Mouse (Mus musculus) adrenal gland, adult 18-20 months (tissue): ENCODE results near the gene Wdr62. TPM values are rescaled to one million over a fixed set of nuclear protein-coding genes. Genes with fewer than 3 reads are reported as not detected.

Experiments used
- DNase-seq, 2 experiments: peaks; one replicate each; pipeline ENCODE4 v3.0.0; 2021 to 2022; ENCODE audit warnings: low spot score in 2 of 2
- total RNA-seq, 2 experiments: library from RNA; stranded (reverse); gene quantifications; 1 replicate in 1 of 2; 2 replicates in 1 of 2; pipeline ENCODE4 v1.2.3; 2021

The Wdr62 gene
- total RNA-seq, 2 experiments from 2014 or later, result 4.9 to 6.7 TPM

DNA sequence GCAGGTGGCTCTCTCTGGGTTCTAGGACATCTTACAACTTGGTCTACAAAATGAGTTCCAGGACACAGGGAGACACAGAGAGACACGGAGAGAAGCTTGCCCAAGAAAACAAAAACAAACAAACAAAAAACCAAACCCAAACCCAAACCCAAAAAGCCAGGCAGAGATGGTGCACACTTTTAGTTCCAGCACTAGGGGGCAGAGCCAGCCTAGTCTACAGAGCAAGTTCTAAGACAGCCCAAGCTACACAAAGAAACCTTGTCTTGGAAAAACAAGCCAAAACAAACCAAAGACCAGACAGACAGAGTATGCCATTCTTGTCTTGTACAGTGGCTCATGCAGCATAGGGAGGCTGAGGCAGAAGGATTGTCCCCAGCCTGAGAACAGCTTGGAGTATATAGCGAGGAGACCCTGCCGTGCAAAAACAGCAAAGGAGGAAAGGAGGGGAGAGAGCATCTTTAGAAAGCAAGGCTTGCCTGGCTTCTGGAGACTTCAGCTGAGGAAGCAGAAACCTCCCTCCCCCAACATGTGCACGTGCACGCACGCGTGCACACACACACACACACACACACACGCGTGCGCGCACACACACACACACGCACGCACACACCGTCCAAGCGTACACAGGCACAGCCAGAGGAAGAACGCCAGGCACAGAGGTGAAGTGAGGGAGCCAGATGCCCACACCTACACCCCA is 26.0 kb upstream of the Wdr62 start:
- no peak for DNase-seq

DNA sequence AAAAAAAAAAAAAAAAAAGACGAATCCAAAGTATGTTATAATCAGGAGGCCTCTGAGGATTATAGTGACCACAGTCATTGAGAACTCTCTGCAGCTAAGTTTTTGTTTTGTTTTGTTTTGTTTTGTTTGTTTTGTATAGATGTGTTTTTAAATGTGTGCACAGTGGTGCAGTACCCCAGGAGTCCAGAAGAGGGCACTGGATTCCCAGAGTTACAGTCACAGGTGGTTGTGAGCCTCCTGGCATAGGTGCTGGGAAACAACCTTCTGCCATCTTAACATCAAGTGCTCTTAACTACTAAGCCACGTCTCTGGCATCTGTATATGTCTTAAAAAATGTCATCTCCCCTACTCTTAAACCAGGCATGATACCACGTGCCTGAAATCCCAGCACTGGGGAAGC is 20.7 kb upstream of the Wdr62 start:
- DNase-seq, result no peak

DNA sequence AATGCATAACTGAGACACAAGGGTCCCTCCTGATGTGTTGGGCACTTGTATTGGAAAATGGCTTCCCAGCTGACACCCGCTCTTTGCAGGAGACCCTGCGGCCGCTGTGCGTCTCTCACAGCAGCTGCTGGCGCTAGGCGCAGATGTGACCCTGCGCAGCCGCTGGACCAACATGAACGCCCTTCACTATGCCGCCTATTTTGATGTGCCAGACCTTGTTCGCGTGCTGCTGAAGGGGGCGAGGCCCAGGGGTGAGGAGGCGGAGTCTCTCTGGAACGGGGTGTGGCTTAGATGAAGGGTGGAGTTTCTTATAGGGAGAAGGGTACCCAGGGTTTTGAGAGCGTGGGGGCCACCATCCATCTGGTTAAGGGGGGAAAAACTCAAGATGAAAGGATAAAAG is 17.0 kb upstream of the Wdr62 start:
- DNase-seq, result no peak

DNA sequence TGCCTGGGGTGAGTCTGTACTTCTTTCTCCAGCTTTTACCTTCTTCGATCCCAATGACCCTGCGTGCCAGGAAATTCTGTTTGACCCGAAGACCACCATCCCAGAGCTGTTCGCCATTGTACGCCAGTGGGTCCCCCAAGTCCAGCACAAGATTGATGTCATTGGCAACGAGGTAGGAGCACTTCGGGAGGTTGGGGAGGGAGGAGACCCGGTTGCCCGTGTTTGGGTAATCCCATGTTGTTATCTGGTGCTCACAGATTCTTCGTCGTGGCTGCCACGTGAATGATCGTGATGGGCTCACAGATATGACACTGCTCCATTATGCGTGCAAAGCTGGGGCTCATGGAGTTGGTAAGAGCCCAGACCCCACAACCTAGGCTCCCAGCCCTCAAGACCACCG is 16.6 kb upstream of the Wdr62 start:
- DNase-seq, result no peak

- DNase-seq, result no peak
These were observed 14.9 kb upstream of the Wdr62 start for GRCm38 (mm10) chr7:30295103-30295502.

DNA sequence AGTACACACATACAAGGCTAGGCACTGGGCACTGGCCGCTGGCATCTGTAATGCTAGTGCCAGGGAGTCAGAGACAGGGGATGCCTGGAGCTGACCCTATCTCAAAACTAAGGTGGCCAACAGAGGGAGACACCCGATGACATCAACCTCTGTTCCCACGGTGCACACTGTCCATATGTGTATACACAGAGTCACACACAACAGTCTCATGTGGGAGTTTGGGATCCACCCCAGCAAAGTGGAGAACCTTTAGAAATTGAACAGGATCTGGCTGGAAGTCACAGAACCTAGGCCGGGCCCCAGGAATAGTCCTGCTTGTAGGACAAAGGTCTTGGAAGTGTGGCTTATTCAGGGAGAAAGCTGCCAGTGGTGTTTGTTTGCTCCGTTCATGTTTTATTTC is 14.1 kb upstream of the Wdr62 start:
- no peak for DNase-seq

DNA sequence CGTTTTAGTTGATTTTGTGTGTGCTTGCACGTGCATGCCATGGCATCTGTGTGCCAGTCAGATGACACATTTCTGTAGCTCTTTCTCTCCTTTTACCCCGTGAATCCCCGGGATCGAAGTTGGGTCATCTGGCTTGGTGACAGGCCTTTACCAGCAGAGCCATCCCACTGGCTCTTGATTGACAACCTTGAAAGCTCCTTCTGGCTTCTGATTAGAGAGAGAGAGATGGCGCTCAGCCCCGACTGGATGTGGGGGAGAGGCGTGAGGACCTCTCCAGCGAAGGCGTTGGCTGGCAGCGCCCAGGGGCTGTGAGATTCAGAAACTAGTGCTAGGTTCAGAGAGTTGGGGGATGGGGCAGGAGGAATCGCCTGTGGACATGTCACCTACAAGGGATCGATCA is 13.6 kb upstream of the Wdr62 start:
- no peak for DNase-seq

DNA sequence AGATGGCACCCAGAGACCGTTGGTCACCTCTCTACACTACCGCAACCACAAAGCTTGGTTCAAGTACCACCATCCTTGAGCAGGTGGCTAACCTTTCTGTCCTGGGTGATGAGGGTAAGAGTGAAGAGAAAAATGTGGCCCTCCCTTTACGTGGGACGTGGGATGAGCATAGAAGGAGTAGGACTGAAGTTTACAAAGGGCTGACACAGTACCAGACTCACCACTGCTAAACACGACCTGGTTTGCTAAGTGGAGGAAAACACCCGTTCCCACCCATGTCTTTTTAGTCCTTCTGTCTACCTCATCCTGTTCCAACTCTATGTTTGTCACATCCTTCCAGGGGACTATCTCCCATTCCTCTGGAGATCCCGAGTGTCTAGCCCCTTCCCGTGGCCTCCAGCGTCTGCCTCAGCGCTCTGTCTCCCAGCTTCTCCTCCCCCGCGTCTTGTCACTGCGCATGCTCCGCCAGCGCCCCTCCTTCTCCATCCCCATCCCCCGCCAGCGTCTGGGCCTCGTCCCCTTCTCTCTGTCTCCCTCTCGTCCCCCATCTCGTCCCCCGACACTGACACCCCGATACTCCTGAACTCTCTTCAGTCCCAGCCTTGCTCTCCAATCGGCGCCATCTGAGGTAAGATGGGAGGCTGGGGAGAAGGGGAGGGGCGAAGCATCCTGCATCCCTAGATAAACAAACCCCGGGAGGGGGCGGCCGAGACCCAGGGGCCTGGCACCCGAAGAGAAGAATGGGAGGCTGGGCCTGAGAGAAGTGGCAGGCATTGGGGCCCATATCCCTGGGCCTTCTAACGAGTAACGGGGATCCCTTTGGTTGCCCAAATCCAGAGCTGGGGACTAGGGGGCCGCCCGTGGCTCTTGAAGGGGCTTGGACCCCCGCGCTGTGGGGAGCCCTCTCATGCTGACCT is 11.3 kb upstream of the Wdr62 start, which contains the start of gene Clip3:
Clip3 (plus strand) TSS at position 514 of the 917 bp plus-strand sequence.
- peak; percentile 40 to 58 for DNase-seq

- no peak for DNase-seq
These were observed 9.6 kb upstream of the Wdr62 start for GRCm38 (mm10) chr7:30289714-30290399.

DNA sequence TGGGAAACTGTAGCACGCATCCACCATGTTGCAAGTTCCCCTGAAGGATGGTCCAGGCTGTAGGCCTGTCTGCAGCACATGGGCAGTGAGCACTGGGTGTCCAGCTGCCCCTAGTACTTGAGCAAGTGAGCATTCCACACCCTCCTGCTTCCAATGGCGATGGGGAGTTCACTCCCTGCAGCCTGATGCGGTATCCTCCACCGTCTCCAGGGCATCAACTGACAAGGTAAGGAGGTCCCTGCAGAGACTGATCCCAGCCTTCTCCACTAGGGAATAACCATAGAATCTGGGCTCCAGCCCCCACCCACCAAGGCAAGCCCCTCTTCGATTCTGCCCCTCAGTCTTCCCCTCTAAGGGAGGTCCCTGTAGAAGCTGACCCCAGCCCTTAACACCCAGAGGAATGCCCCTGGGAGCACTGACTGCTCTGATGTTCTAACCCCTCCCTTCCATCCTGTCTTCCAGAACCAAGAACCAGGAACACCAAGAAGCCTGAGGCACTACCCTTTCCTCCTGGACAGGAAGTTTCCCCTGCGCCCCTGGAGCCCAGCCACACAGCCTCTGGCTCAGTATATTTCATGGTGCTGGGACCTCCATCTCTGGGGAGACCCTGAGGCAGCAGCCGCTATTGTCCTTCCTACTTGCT is 9.0 kb upstream of the Wdr62 start:
- DNase-seq, result no peak

- no peak for DNase-seq
These were observed 7.8 kb upstream of the Wdr62 start for GRCm38 (mm10) chr7:30288046-30288445.

DNA sequence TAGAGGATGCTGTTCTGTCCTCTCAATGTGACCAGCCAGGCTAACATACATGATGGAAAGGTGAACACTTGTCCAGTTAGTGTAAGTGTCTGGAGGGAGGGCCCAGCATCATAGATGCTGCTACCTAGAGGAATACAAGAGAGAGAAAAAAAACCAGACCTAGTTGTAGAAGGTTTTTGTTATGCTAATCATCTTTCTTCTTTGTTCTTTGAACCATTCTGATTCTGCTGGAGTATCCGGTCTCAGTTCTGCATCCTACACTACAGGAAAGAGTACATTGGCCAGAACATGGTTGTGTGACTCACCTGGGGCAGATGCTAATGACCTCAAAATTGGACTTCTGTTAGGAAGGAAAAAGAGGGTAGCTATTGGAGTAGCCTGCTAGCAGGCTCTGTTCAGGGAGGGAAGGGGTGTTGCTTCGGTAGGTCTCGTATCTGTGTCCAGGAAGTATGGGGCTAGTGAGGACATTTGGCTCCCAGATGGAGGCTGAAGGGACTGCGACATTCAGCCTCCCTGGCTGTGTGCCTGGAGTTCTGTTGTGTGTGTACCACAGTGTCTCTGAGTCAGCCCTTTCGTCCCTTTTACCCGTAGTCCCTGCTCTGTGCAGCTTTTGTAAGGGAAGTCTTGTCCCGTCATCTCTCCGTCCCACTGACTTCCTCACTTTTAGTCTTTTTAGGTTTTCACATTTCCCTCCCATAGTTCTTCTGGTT is 6.6 kb upstream of the Wdr62 start:
- no peak for DNase-seq

- no peak for DNase-seq
These were observed 2.5 kb upstream of the Wdr62 start for GRCm38 (mm10) chr7:30282740-30283139.

- DNase-seq, result no peak
These were observed 1.3 kb upstream of the Wdr62 start for GRCm38 (mm10) chr7:30281522-30281921.

DNA sequence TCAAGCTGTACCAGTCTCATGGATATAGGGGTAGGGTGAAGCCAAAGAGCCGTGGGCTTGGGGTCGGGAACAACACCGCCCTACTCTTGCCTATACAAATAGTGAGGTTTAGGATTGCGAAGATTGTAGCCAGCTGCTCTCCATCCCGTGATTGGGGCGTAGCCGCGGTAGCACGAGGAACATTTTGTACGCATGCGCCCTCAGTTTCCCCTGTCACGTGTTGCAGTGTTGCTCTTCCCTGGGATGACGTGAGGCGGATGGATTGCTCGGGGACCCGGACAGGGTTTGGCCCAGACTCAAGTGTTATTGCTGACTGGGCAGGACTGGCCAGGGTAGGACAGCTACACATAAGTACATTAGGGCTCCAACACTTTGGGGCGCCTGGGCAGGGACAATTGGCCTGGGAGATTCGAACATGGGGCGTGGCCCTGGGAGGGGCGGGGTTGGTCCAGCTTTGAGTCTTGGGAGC is 485 bp upstream of the Wdr62 start:
- DNase-seq, result peak; percentile 71 to 72

DNA sequence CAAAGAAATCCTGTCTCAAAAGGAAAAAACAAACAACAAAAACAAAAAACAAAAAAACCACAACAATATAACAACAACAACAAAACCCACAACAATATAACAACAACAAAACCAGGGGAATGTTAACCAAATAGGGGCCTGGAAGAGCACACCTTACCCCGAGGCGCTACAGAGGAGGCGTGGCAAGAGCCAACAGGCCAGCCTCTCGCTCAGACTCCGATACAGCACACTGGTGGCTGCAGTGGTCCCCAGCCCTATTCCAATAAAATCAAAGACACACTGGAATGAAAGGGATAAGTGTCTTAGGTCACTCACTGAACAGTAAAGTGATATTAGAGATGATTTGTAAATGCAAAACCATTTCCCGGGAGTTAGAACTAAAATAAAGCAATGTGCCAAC is 683 bp downstream of the Wdr62 start:
- DNase-seq, result no peak

GRCm38 (mm10) chr7:30278911-30279310 is 1.3 kb downstream of the Wdr62 start:
- no peak for DNase-seq

DNA sequence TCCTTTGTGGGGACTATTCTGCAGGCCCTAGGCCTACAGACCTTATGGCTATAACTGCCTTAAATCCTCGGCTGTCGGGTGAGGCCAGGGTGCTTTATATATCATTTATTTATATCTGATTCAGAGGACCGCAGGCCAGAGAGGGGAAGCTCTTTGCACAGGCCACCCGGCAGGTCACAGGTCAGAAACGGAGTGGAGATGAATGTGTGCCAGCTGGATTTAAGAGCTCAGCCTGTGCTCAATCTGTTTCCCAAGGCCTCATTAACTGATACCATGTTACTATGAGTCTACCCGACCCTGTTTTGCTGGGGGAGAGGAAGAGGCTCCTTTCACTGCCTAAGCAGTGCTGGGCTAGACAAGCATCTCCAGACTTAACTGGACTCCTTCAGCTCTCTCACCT is 5.8 kb downstream of the Wdr62 start:
- DNase-seq, result no peak

DNA sequence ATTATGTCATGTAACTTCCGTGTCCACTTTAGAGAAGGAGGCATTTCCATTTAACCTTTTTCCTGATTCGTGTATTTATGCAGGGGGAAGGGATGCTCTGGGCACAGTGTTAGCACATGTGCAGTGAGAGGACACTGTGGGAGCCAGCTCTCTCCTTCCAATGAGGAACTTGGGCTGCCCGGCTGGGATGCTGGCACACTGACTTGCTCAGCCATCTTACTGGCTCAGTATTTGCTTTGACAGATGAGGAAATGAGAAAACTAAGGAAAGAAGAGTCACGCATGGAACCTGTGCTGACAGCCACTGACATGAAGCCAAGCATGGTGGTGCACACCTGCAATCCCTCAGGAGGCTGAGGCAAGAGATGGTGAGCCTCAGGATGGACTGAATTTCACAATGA is 10.6 kb downstream of the Wdr62 start:
- DNase-seq, result no peak

GRCm38 (mm10) chr7:30266780-30267179 is 13.4 kb downstream of the Wdr62 start:
- DNase-seq, result no peak

DNA sequence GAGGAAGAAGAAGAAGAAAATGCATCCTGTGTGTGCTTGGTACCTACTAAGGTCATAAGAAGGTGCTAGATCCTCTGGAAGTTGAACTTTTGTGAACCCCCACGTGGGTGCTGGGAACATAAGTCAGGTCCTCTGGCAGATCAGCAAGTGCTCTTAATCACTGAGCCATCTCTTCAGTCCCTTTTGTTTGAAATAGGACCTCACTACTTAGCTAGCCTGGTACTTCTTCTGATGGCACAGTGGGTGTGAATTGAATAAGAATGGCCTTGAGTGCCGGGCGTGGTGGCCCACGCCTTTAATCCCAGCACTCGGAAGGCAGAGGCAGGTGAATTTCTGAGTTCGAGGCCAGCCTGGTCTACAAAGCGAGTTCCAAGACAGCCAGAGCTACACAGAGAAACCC is 14.3 kb downstream of the Wdr62 start:
- no peak for DNase-seq
